11 mouse cellular contexts compared by ENCODE assay signal in genomic region chr1:87510845-87511244, GRCm38 (mm10). TPM values are rescaled to one million over a fixed set of nuclear protein-coding genes. Genes with fewer than 3 reads are reported as not detected.
DNase-seq lines count a peak whose midpoint lies in the region; ATAC-seq lines count a peak whose summit lies in the region.
"Had no signal": no experiment of that assay in that cellular context is flagged by ENCODE, and none has a peak within 500 bp of the region (broad histone marks: within the 10 kb centered on the region; RNA-seq: fewer than 3 reads in every experiment).

No protein-coding gene starts in this region.

- H3K4me2 ChIP-seq in heart, embryonic 15.5 days: peak overlapping the region; percentile 100
- peak overlapping the region; percentile 94 for H3K4me2 ChIP-seq in hindbrain, embryonic 13.5 days
- H3K4me2 ChIP-seq in midbrain, embryonic 14.5 days (ENCODE audit: low read length): peak overlapping the region; percentile 96

- no peak for ATAC-seq in heart, embryonic 15.5 days (replicated peaks; ENCODE audit: insufficient number of reproducible peaks, insufficient read depth, low FRiP score, low read depth)
- no peak for ATAC-seq in hindbrain, embryonic 13.5 days (ENCODE audit: low FRiP score)
- ATAC-seq in midbrain, embryonic 14.5 days (ENCODE audit: low FRiP score, low TSS enrichment): no peak

- no peak overlapping the region for H3K27ac ChIP-seq in heart, embryonic 15.5 days
- H3K27ac ChIP-seq in hindbrain, embryonic 13.5 days: no peak overlapping the region
- H3K27ac ChIP-seq in midbrain, embryonic 14.5 days (replicated peaks; ENCODE audit: low read depth, low read length): no peak overlapping the region

- peaks cover 58% of the 10 kb centered on the region for H3K27me3 ChIP-seq in heart, embryonic 15.5 days
- H3K27me3 ChIP-seq in hindbrain, embryonic 13.5 days: peaks cover 42% of the 10 kb centered on the region
- H3K27me3 ChIP-seq in midbrain, embryonic 14.5 days (ENCODE audit: control insufficient read depth, insufficient read depth, low read length): peaks cover 17% of the 10 kb centered on the region

- no peaks in the 10 kb centered on the region for H3K36me3 ChIP-seq in heart, embryonic 15.5 days
- H3K36me3 ChIP-seq in hindbrain, embryonic 13.5 days: no peaks in the 10 kb centered on the region
- no peaks in the 10 kb centered on the region for H3K36me3 ChIP-seq in midbrain, embryonic 14.5 days (ENCODE audit: control insufficient read depth, insufficient read depth, low read length)

- no peaks in the 10 kb centered on the region for H3K9me3 ChIP-seq in heart, embryonic 15.5 days (replicated peaks)
- no peaks in the 10 kb centered on the region for H3K9me3 ChIP-seq in hindbrain, embryonic 13.5 days
- no peaks in the 10 kb centered on the region for H3K9me3 ChIP-seq in midbrain, embryonic 14.5 days (ENCODE audit: control insufficient read depth, low read length)

- no peak overlapping the region for H3K9ac ChIP-seq in heart, embryonic 15.5 days
- H3K9ac ChIP-seq in hindbrain, embryonic 13.5 days: no peak overlapping the region
- no peak overlapping the region for H3K9ac ChIP-seq in midbrain, embryonic 14.5 days (replicated peaks; ENCODE audit: low read length)

- peaks cover 11% of the 10 kb centered on the region for H3K4me1 ChIP-seq in heart, embryonic 15.5 days (replicated peaks)
- peaks cover 14% of the 10 kb centered on the region for H3K4me1 ChIP-seq in hindbrain, embryonic 13.5 days (replicated peaks)
- H3K4me1 ChIP-seq in midbrain, embryonic 14.5 days (ENCODE audit: control insufficient read depth, insufficient read depth, low read length): 0 out of 2 replicates have a peak, but pooled peaks cover 6% of the 10 kb centered on the region

- no peak for DNase-seq in heart, adult 18-20 months
- DNase-seq in ZHBTc4 (ENCODE audit: low read depth, low spot score): peak; percentile 18
- peak; percentile 20 for DNase-seq in midbrain, embryonic 14.5 days
- DNase-seq in gastrocnemius, adult 18-20 months (ENCODE audit: low spot score): no peak
- DNase-seq in spleen, postnatal 36 days (ENCODE audit: low spot score in 2 of 2): no peak
- no peak for DNase-seq in kidney, postnatal 10 days
- DNase-seq: spleen, adult 18-20 months had no signal

- 20% methylated on average over 5 of the region's 5 CpGs for WGBS in heart, embryonic 15.5 days
- 15% methylated on average over 5 of the region's 5 CpGs for WGBS in hindbrain, embryonic 13.5 days
- 18% methylated on average over 5 of the region's 5 CpGs for WGBS in midbrain, embryonic 14.5 days

- peak overlapping the region; percentile 67; the same call in 1 of the 2 replicates for H3K4me3 ChIP-seq in heart, embryonic 15.5 days
- peak overlapping the region; percentile 76 for H3K4me3 ChIP-seq in hindbrain, embryonic 13.5 days
- H3K4me3 ChIP-seq in midbrain, embryonic 14.5 days (replicated peaks; ENCODE audit: low read depth, low read length): peak overlapping the region; percentile 71

RNA-seq across cellular contexts. Expression of gene Neu2, which starts 1.2 kb away (rescaled TPM):
- polyA plus RNA-seq in heart, embryonic 15.5 days (2015; fragmentation: Nextera tagmentation; extraction: Ambion mirVana): 0.53 and 2.3 TPM in 2 replicates
- total RNA-seq in heart, adult 18-20 months (2021): not detected
- 0.16 and 0.22 TPM in 2 replicates for polyA plus RNA-seq in hindbrain, embryonic 13.5 days (2015; fragmentation: Nextera tagmentation; extraction: Ambion mirVana)
- polyA plus RNA-seq in midbrain, embryonic 14.5 days (2014; fragmentation: Nextera tagmentation; extraction: Ambion mirVana): 0.13 and 0.23 TPM in 2 replicates
- 10 to 100 TPM; 16.8 to 19.4 TPM for total RNA-seq in gastrocnemius, adult 18-20 months (2021)
- total RNA-seq: adrenal gland, postnatal 36 days; heart, adult 8-10 months had no signal

RNA-seq across cellular contexts. Expression of gene Snorc, which starts 40.8 kb away (rescaled TPM):
- polyA plus RNA-seq in heart, embryonic 15.5 days (2015; fragmentation: Nextera tagmentation; extraction: Ambion mirVana): 1.1 TPM in 1 of 2 replicates, not detected in the other
- total RNA-seq in heart, adult 18-20 months (2021): not detected
- 0.81 TPM in 1 of 2 replicates, not detected in the other for polyA plus RNA-seq in hindbrain, embryonic 13.5 days (2015; fragmentation: Nextera tagmentation; extraction: Ambion mirVana)
- 1.1 TPM in 1 of 2 replicates, not detected in the other for polyA plus RNA-seq in midbrain, embryonic 14.5 days (2014; fragmentation: Nextera tagmentation; extraction: Ambion mirVana)
- total RNA-seq in gastrocnemius, adult 18-20 months (2021): not detected
- total RNA-seq: adrenal gland, postnatal 36 days; heart, adult 8-10 months had no signal

Comparison
In these comparisons a context has a peak if more than half of its experiments do, and no peak if none do; other contexts are left out.
1. DNase-seq: peak in ZHBTc4 (single experiment) and midbrain, embryonic 14.5 days (single experiment); none in heart, adult 18-20 months (0 of 2), gastrocnemius, adult 18-20 months (single experiment), spleen, postnatal 36 days (0 of 2) and kidney, postnatal 10 days (single experiment).
2. Peak in every context shown above with its lines, with median percentiles within 50 percentile points of each other: H3K4me2 ChIP-seq and H3K4me3 ChIP-seq.